Mouse (Mus musculus) neutrophil, adult 5-6 weeks (primary cell): ENCODE results near the gene Cyp1b1. TPM values are rescaled to one million over a fixed set of nuclear protein-coding genes. Genes with fewer than 3 reads are reported as not detected.

ENCODE experiments used
- ATAC-seq: fragments of 151-379, 151-347 bp; 2 replicates; pipeline ENCODE4 v1.8.0; 2017; ENCODE audit warnings: mild to moderate bottlenecking, moderate TSS enrichment; ENCODE audit not compliant: insufficient number of reproducible peaks, poor library complexity, low FRiP score, severe bottlenecking; ENCODE audit errors: extremely low read depth
- total RNA-seq: library from RNA; stranded (forward); fragments of 200-1000 nt; gene quantifications from 2 replicates; pipeline ENCODE4 v1.2.3, GENCODE M21; 2017

The Cyp1b1 gene
- total RNA-seq = not detected in 2 replicates

GRCm38 (mm10) chr17:79714931-79715637 lies at the start of gene Cyp1b1:
Gene Cyp1b1 (minus strand): TSS chr17:79715061.
- ATAC-seq = no peak

- no peak for ATAC-seq
Observed at GRCm38 (mm10) chr17:79761841-79762240, 47.0 kb upstream of the Cyp1b1 start.

DNA sequence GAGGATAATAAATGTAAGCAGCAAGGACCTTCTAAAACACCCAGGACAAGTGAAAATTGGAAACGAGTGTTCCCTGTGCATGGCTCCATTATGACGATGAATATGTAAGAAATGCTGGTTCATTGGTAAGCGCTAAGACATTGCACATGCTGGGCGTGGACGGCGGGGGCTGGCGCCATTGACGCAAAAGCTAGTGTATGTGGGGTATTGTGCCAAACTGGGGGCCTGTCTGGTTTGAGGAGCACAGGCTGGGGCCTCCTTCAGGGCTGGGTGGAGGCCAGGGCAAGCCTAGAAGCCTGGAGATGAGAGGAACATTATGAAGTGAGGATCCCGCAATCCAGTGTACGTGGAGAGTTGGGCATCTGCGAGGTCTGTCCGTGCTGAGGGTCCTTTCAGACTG lies 39.0 kb upstream of the Cyp1b1 start:
- no peak for ATAC-seq

DNA sequence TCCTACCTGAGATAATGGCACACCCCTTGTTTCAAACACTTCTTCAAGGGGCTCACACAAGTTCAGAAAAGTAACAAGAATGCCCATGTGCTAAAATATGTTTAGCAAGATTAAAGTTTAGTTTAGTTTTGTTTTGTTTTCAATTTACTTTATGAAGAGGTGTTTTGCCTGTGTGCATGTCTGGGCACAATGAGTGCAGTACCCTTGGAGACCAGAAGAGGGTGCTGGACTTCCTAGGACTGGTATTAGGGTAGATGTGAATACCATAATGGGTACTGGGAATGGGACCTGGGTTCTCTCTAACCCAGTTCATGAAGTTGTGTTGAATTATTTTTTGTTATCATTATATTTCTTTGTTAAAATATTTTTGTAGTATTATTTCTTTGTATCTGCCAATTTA lies 38.0 kb upstream of the Cyp1b1 start:
- no peak for ATAC-seq

DNA sequence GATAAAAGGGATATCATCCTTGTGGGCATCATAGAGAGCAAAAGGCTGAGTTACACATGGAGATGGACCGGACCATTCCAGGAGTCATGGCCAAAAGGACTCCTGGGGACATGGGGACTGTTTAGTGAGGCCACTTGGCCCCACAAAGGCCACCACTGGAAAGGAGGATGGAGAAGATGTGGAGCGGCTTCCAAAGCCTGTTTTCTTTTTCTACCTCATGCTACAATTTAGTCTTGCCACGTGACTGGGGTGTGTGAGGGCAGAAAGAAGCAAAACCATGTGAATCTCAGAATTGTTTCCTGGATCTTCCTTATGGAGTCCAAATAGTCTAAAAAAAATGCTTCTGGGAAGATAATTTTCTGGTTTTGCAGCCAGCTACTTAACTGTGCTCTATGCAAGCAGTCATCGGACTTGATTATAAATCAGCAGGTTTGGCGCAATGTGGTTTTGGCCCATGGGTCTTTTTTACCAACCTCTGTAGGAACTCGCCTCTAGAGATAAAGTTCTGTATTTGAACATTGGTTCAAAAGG lies 36.9 kb upstream of the Cyp1b1 start:
- no peak for ATAC-seq

GRCm38 (mm10) chr17:79749647-79750046 lies 34.8 kb upstream of the Cyp1b1 start:
- no peak for ATAC-seq

DNA sequence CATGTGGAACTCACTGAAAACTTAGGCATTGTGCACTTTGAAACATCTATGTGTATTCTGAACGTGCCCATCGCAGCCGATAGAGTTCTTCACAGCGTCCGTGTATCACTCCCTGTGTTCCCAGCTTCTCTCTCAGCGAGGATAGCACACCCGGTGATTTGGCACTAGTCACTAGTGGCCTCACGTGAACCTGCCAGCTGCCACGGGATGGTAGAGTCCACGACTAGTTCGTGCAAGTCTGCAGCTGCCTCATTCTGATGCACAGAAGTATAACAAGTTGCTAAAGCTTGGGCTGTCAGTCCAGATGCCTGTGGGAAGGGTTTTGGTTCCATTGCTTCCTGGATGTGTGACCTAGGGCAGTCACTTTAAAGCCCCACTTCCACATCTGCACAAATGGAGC lies 32.1 kb upstream of the Cyp1b1 start:
- no peak for ATAC-seq

DNA sequence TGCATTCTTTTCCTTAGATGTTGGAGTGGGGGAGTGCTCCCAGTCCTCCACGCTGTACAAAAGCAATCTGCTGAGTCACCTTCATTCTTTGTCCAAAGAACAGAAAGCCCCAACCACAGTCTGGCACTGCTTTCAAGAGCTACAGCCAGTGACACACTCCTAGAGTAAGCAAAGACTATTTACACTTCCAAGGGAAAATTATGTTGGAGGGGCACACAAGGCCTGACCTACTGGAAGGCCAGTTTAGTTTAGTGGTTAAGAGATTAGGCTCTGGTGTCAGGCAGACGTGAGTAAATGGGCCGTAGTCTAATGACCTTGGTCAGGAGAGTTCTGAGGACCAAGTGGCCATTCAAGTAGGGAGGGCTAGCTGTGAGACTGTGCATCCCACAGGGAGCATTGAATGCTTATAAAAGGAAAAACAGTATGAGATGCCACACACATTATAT lies 31.3 kb upstream of the Cyp1b1 start:
- ATAC-seq = no peak

GRCm38 (mm10) chr17:79745051-79745731 lies 30.3 kb upstream of the Cyp1b1 start:
- no peak for ATAC-seq

DNA sequence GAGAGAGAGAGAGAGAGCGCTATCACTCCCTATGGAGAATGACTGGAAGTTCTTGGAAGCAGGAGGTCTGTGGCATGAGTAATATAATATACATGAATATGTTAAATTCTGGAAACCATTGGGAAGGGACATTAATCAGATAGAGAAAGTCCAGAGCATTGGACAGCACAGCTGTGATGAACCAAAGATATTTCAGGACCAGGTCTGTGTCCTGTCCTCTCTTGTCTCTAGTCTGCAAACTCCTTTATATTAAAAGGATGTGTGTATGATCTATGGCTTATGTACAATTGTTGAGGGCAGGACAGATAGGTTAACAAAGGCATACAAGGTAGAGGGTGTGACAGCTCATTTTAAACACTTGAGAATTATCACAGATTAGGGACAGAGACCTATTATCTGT lies 28.6 kb upstream of the Cyp1b1 start:
- no peak for ATAC-seq

- ATAC-seq = no peak
Observed at GRCm38 (mm10) chr17:79742635-79743034, 27.8 kb upstream of the Cyp1b1 start.

DNA sequence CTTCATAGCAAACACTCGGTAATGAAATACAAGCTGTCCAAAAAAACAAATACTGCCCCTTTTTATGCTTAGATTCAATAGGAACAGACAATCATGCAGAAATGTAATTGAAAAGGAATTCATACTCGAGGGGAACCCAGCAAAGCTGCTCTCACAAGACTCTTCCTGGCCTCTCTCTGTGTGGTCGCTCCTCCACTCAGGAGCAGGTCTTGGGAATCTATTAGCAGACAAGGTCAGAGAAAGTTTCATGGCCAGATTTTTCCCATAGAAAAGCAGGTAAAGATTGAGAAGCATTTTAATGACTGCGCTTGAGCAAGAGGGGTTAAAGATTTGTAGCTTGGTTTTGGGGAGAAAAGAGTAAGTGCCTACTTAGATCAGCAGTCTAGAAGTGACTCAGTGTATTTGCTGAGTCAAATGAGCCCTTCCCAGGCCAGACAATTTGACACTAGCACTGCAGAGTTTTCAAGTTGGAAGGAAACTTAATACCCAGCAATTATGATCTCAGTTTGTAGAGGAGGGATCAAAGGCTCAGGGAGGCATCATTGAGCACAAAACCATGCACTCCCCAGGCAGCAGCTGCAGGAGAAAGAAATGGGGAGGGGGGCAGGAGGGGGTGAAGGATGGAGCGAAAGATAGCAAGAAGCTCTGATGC lies 24.1 kb upstream of the Cyp1b1 start:
- no peak for ATAC-seq

- no peak for ATAC-seq
Observed at GRCm38 (mm10) chr17:79737598-79737997, 22.7 kb upstream of the Cyp1b1 start.

DNA sequence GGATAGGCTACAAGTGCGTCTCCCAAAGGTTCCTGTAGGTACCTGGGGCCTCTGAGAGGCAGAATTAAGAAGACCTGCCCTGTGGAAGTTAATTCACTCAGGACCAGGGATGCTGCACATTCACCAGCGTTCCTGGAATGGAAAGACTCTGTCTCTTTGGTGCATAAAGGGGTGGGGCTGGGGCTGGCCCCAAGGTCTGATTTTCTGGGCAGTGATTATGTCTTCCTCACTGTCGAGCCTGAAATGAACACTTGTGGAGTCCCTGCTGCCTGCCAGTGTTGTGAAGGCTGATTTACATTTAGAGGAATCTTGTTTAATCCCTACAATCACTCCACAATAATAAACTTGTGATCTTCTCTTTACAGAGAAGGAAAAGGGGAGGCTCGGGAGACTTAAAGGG lies 18.2 kb upstream of the Cyp1b1 start:
- ATAC-seq = no peak

- no peak for ATAC-seq
Observed at GRCm38 (mm10) chr17:79730988-79731387, 16.1 kb upstream of the Cyp1b1 start.

- ATAC-seq = no peak
Observed at GRCm38 (mm10) chr17:79728585-79729503, 14.0 kb upstream of the Cyp1b1 start.

GRCm38 (mm10) chr17:79728053-79728584 lies 13.3 kb upstream of the Cyp1b1 start:
- ATAC-seq = no peak

DNA sequence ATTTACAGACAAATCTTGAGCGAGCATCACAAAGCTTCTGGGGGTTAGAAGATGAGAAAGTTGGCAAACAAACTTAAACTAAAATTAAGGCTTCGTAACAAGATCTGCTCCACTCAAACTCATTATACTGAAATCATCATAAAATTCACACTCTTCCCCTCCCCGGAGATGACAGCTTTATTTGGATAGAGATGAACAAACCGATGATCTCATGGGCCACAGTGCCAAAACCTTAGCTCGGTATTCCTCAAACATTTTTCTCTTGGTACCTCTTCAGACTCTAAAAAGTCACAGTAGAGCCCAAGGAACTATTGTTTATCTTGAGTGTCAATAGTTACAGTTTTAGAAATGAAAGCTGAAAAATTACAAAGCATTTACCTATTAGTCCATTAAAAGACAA lies 11.8 kb upstream of the Cyp1b1 start:
- no peak for ATAC-seq

GRCm38 (mm10) chr17:79720681-79721080 lies 5.8 kb upstream of the Cyp1b1 start:
- no peak for ATAC-seq
